Mouse (Mus musculus) adrenal gland, postnatal 36 days (tissue): ENCODE measurements around the gene Stat3. TPM values are rescaled to one million over a fixed set of nuclear protein-coding genes. Genes with fewer than 3 reads are reported as not detected.

Experiments
- total RNA-seq, 2 experiments: library from RNA; stranded (reverse); gene quantifications; 2 replicates each; pipeline ENCODE4 v1.2.3; 2021

Gene Stat3
- total RNA-seq, 2 experiments from 2014 or later, result 74.2 to 109 TPM

Other genes with a start within 250 kb of the Stat3 start
- under 1 TPM; 0.13 to 0.43 TPM for gene Zfp385c, start 247.1 kb downstream of the Stat3 start, total RNA-seq
- gene Dhx58, start 235.3 kb downstream of the Stat3 start, total RNA-seq, result 10 to 100 TPM; 39.5 to 60.6 TPM
- 10 to 100 TPM; 44.5 to 45.5 TPM for gene Kat2a, start 227.1 kb downstream of the Stat3 start, total RNA-seq
- gene Hspb9, start 225.7 kb downstream of the Stat3 start, total RNA-seq, result not detected
- 100 to 1,000 TPM; 172 to 187 TPM for gene Rab5c, start 201.3 kb downstream of the Stat3 start, total RNA-seq
- under 1 TPM; 0.10 to 0.13 TPM for gene Kcnh4, start 179.6 kb downstream of the Stat3 start, total RNA-seq
- gene Hcrt, start 176.6 kb downstream of the Stat3 start, total RNA-seq, result not detected
- gene Ghdc, start 168.6 kb downstream of the Stat3 start, total RNA-seq, result 10 to 100 TPM; 18.8 to 25.8 TPM
- 100 to 1,000 TPM in 1 of 2 experiments, 10 to 100 TPM in 1; 58.3 to 111 TPM for gene Stat5b, start 88.8 kb downstream of the Stat3 start, total RNA-seq
- gene Stat5a, start 80.2 kb downstream of the Stat3 start, total RNA-seq, result 10 to 100 TPM; 26.3 to 39.8 TPM
- gene Cavin1, start 31.3 kb upstream of the Stat3 start, total RNA-seq, result 100 to 1,000 TPM; 307 to 340 TPM
- gene Atp6v0a1, start 69.9 kb upstream of the Stat3 start, total RNA-seq, result 100 to 1,000 TPM; 122 to 148 TPM
- gene Naglu, start 130.5 kb upstream of the Stat3 start, total RNA-seq, result 10 to 100 TPM; 36.3 to 47.0 TPM
- gene Hsd17b1, start 138.9 kb upstream of the Stat3 start, total RNA-seq, result 1 to 10 TPM; 1.5 to 3.3 TPM
- gene Coasy, start 143.0 kb upstream of the Stat3 start, total RNA-seq, result 100 to 1,000 TPM in 1 of 2 experiments, 10 to 100 TPM in 1; 71.3 to 111 TPM
- 10 to 100 TPM; 50.1 to 63.1 TPM for gene Mlx, start 147.7 kb upstream of the Stat3 start, total RNA-seq
- gene Psmc3ip, start 155.9 kb upstream of the Stat3 start, total RNA-seq, result 1 to 10 TPM; 5.8 to 6.6 TPM
- 10 to 100 TPM; 53.2 to 57.2 TPM for gene Retreg3, start 180.4 kb upstream of the Stat3 start, total RNA-seq
- 10 to 100 TPM; 41.3 to 42.7 TPM for gene Tubg1, start 180.4 kb upstream of the Stat3 start, total RNA-seq
- 1 to 10 TPM; 5.9 to 7.0 TPM for gene Tubg2, start 216.4 kb upstream of the Stat3 start, total RNA-seq
- gene Cntnap1, start 231.0 kb upstream of the Stat3 start, total RNA-seq, result 1 to 10 TPM; 4.6 to 4.9 TPM
- gene Plekhh3, start 231.8 kb upstream of the Stat3 start, total RNA-seq, result 10 to 100 TPM; 21.5 to 30.0 TPM
- under 1 TPM in 1 of 2 experiments, not detected in 1; 0.43 TPM for gene Ccr10, start 235.9 kb upstream of the Stat3 start, total RNA-seq